Mouse (Mus musculus): ENCODE data around the gene Avpr2. TPM values are rescaled to one million over a fixed set of nuclear protein-coding genes. Genes with fewer than 3 reads are reported as not detected.
A peak's percentile ranks its signal among the peaks of the same experiment; 100 is the strongest.

Avpr2 gene
- polyA plus RNA-seq, 1 experiment from 2014 or later, result 0.27 TPM

DNA sequence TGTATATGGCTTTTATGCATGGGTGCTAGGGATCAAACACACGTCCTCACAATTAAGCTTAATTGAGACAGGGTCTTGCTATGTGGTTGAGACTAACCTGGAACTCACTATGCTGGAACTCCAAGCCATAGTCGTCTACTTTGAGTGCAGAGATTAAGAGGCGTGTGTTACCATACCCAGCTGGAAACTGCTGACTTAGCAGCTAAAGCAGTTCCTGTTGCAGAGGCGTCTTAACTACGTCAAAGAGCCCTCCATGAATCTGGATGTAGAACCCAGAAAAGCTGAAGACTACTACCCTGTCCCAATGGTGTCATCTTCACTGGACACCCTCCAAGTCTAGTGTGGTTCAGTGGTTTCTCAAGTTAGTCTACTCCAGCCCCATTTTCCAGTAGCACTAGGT, 26.7 kb downstream of the Avpr2 start:
- WGBS, result 82% methylated on average over 5 of the region's 5 CpGs
- H3K27me3 ChIP-seq, result no peaks in the 10 kb centered on the region
- H3K36me3 ChIP-seq, result peaks cover 19% of the 10 kb centered on the region; the same call in 1 of the 2 replicates
- no peak overlapping the region for H3K4me3 ChIP-seq (replicated peaks)
- no peak overlapping the region for H3K27ac ChIP-seq
- H3K4me2 ChIP-seq (replicated peaks), result no peak overlapping the region
- peaks cover 17% of the 10 kb centered on the region for H3K4me1 ChIP-seq (replicated peaks)
- H3K9me3 ChIP-seq, result no peaks in the 10 kb centered on the region
- no peak overlapping the region for H3K9ac ChIP-seq (replicated peaks)
- ATAC-seq, result no peak

DNA sequence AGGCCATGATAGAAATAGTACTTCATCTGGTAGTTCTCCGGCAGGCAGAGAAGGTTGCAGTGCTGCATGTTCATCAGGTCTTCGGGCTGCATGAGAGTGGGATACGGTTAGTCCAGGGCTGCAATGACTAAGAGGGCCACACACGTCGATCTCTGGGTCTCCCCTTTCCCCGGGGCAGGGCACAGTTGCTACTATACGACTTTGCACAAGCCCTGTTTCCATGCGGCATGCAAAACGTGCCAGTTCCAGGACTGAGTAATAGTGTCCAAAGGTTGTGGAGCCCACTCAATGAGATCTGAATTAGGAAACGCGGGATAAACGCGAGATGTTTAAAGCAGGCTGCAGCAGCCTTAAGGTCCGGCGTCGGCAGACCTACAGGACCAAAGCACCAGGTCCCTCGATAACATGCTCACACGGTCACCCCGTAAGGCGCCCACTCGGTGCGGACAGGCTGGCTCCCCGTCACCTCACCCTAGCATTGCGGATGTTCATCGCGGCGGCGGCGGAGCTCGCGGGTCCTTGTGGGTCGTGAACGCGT, 29.5 kb downstream of the Avpr2 start:
- no peaks in the 10 kb centered on the region for H3K9me3 ChIP-seq
- peak overlapping the region; percentile 76 for H3K9ac ChIP-seq (replicated peaks)
- H3K36me3 ChIP-seq, result peaks cover 19% of the 10 kb centered on the region; the same call in 1 of the 2 replicates
- H3K27ac ChIP-seq, result peak overlapping the region; percentile 79
- WGBS, result 25% methylated on average over 34 of the region's 34 CpGs
- no peaks in the 10 kb centered on the region for H3K27me3 ChIP-seq
- peaks cover 10% of the 10 kb centered on the region for H3K4me1 ChIP-seq (replicated peaks)
- peak overlapping the region; percentile 58 for H3K4me3 ChIP-seq (replicated peaks)
- H3K4me2 ChIP-seq (replicated peaks), result peak overlapping the region; percentile 70
- peak; percentile 51 for ATAC-seq

DNA sequence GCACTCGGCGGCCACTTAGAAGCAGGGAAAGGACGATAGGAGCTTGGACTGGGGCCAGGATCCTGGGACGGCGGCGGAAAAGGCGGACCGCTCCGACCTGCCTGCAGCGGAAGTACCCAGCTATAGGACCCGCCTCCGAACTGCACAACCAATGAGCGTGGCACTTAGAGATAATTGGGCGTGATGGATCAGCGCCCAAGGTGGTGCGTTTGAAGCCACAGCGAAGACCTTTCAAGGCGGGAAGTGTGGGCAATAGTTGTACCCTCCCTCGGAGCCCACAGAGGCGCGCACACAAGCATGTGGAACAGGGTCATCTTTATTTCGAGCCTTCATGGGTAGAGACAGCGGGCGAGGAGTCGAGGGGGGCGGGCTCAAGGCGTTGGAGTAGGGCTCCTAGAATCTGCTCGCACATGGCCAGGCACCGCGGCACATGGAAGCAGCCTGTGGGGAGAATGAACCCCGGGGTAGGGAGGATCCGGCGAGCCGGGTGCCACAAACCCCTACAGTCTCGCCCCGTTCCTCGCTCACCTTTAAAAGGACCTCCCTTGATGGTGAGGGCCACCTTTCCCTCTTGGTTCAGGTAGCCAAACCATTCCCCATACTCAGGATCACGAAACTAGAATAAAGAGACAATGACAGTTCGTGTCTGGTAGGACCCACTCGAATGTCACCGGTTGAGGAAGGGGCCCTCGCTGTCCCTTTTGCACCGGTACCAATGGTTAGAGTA, 30.1 kb downstream of the Avpr2 start, which contains the start of the genes Arhgap4 and Naa10:
TSS of gene Arhgap4 (minus strand) at position 48 of the 727 bp plus-strand sequence.
TSS of gene Naa10 (minus strand) at position 122 of the 727 bp plus-strand sequence.
- H3K4me1 ChIP-seq (replicated peaks), result peaks cover 10% of the 10 kb centered on the region
- peak; percentile 99 for ATAC-seq
- H3K4me3 ChIP-seq (replicated peaks), result peak within 1 kb of the TSS; percentile 58
- peak within 1 kb of the TSS; percentile 70 for H3K4me2 ChIP-seq (replicated peaks)
- peaks cover 19% of the 10 kb centered on the region; the same call in 1 of the 2 replicates for H3K36me3 ChIP-seq
- 23% methylated on average over 43 of the region's 43 CpGs for WGBS
- no peaks in the 10 kb centered on the region for H3K27me3 ChIP-seq
- peak within 1 kb of the TSS; percentile 79 for H3K27ac ChIP-seq
- H3K9me3 ChIP-seq, result no peaks in the 10 kb centered on the region
- peak within 1 kb of the TSS; percentile 76 for H3K9ac ChIP-seq (replicated peaks)

DNA sequence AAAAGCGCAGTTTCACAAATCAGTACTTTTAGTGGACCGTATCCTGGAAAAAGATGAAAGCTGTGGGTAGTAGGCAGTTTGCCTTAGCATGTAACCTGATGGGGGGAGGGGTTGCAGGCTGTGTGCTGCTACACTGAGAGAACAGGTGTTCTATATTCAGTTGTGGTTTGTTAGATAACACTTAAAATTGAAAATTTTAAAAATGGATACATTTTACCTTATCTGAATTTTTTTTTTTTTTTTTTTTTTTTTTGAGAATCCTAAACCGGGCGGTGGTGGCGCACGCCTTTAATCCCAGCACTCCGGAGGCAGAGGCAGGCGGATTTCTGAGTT, 30.6 kb downstream of the Avpr2 start:
- Histone ChIP-seq H3K9ac (replicated peaks) (peak overlapping the region; percentile 64), H3K4me2 (replicated peaks) (peak overlapping the region; percentile 65), H3K27ac (peak overlapping the region; percentile 74; the same call in 1 of the 2 replicates), H3K4me1 (replicated peaks) (peaks cover 10% of the 10 kb centered on the region), H3K27me3 (no peaks in the 10 kb centered on the region), H3K4me3 (replicated peaks) (peak overlapping the region; percentile 58), H3K9me3 (no peaks in the 10 kb centered on the region), H3K36me3 (peaks cover 15% of the 10 kb centered on the region; the same call in 1 of the 2 replicates)
- ATAC-seq, result no peak
- WGBS, result 82% methylated on average over 8 of the region's 8 CpGs

DNA sequence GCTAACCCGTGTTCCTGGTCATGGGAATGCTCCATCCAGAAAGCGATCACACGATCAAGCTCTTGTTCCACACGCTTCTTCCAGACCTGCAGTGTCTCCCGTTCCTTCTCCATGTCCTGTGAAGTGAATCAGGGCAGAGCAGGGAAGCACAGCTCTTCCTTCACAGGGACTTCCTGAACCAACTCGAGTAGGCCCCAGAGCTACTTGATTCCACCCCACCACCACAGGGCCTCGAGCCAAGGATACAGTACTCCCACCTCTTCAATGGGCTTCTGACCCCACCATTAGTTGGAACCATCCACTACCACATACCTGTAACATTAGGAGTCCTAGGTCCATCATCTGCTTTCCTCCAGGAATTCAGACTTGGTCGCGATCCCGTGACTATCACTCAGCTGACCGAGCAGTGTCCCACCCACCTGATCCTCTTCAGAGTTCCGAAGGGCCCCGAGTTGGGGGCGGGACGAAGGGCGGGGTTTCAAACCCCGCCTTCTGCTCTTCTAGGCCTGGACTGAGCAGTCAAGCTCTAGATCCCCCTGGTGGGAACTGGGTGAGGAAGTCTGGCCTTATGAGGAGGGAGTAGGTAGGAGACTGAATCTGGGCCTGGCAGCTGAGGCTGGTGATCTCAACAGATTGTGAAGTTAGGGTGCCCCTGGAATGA, 38.6 kb downstream of the Avpr2 start, which contains the start of gene Renbp:
TSS of gene Renbp (minus strand) at position 449 of the 661 bp plus-strand sequence.
- H3K9ac ChIP-seq (replicated peaks), result no peak within 1 kb of the TSS
- 0 out of 2 replicates have a peak within 1 kb of the TSS, but pooled peaks have one; percentile 2 for H3K4me2 ChIP-seq (replicated peaks)
- no peaks in the 10 kb centered on the region for H3K27me3 ChIP-seq
- no peaks in the 10 kb centered on the region for H3K9me3 ChIP-seq
- H3K4me3 ChIP-seq (replicated peaks), result no peak within 1 kb of the TSS
- no peaks in the 10 kb centered on the region for H3K36me3 ChIP-seq
- 49% methylated on average over 17 of the region's 17 CpGs for whole genome bisulfite sequencing
- no peaks in the 10 kb centered on the region for H3K4me1 ChIP-seq (replicated peaks)
- no peak within 1 kb of the TSS for H3K27ac ChIP-seq
- peak; percentile 62 for ATAC-seq

DNA sequence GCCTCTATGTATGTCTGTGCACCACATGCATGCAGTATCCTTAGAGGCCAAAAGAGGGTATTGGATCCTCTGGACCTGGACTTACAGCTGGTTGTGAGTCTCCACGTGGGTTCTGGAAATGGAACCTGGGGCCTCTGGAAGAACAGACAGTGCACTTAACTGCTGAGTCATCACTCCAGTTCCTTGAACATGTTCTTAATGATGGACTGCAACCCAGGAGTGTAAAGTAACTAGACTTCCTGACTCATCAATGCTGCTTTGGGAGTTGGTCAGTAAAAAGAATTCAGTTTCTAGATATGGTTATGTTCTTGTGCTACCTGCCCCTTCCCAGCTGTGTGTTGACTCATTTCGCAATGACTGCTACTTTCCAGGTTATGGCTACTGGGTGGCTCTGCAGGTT, 40.0 kb downstream of the Avpr2 start:
- no peaks in the 10 kb centered on the region for H3K36me3 ChIP-seq
- H3K9me3 ChIP-seq, result no peaks in the 10 kb centered on the region
- 85% methylated on average over 2 of the region's 2 CpGs for WGBS
- H3K4me1 ChIP-seq (replicated peaks), result no peaks in the 10 kb centered on the region
- no peak overlapping the region for H3K27ac ChIP-seq
- H3K27me3 ChIP-seq, result no peaks in the 10 kb centered on the region
- ATAC-seq, result no peak
- no peak overlapping the region for H3K4me3 ChIP-seq (replicated peaks)
- no peak overlapping the region for H3K9ac ChIP-seq (replicated peaks)
- H3K4me2 ChIP-seq (replicated peaks), result no peak overlapping the region

DNA sequence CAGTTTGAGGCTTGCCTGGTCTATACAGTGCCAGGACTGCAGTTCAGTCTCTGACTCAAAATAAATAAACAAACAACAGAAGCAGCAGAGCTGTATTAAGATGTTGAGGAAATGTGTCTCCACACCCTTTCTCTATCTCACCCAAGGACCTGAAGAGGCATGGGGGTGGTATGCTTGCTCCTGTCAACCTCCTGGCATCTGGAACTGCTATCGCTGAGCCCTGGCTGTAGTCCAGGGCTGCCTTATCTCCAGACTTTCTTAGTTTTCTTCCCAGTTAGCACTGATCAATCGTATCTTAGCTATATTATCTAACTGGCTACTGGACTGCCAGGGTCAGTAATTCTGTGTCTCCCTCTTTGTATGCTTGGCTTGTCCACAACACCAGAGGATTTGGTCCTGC, 50.0 kb downstream of the Avpr2 start:
- Histone ChIP-seq H3K36me3 (peaks cover 52% of the 10 kb centered on the region), H3K4me3 (replicated peaks) (no peak overlapping the region), H3K4me1 (replicated peaks) (no peaks in the 10 kb centered on the region), H3K27me3 (no peaks in the 10 kb centered on the region), H3K27ac (no peak overlapping the region), H3K4me2 (replicated peaks) (no peak overlapping the region), H3K9me3 (no peaks in the 10 kb centered on the region), H3K9ac (replicated peaks) (no peak overlapping the region)
- ATAC-seq, result no peak
- WGBS, result 93% methylated on average over 2 of the region's 2 CpGs

DNA sequence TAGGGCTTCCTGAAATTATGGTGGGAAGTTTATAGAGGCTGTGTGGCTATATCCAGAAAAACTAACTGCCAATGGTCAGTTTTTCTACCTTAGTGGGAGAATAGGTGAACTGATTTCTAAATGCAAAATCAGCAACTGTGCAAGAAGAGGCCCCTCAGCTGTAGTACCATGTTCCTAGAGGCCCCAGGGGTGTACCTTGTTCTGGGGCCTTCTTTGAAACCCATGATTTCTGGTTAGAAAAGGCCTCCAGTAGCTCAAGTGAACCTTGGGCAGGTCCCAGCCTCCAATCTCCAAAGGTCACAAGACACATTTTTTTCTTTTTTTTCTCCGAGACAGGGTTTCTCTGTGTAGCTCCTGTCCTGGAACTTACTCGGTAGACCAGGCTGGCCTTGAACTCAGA, 50.4 kb downstream of the Avpr2 start:
- Histone ChIP-seq H3K27ac (no peak overlapping the region), H3K9ac (replicated peaks) (no peak overlapping the region), H3K4me2 (replicated peaks) (no peak overlapping the region), H3K4me3 (replicated peaks) (no peak overlapping the region), H3K9me3 (no peaks in the 10 kb centered on the region), H3K36me3 (peaks cover 56% of the 10 kb centered on the region), H3K4me1 (replicated peaks) (no peaks in the 10 kb centered on the region), H3K27me3 (no peaks in the 10 kb centered on the region)
- no peak for ATAC-seq
- WGBS, result 84% methylated on average over 2 of the region's 2 CpGs

Other genes with a start within 250 kb of the Avpr2 start
- 91.5 and 99.5 TPM in 2 replicates for gene Pnck, start 232.0 kb upstream of the Avpr2 start, polyA plus RNA-seq (2015; fragmentation: Nextera tagmentation; extraction: Ambion mirVana)
- gene Slc6a8, start 219.0 kb upstream of the Avpr2 start, polyA plus RNA-seq (2015; fragmentation: Nextera tagmentation; extraction: Ambion mirVana), result 6.3 and 6.4 TPM in 2 replicates
- 116 and 118 TPM in 2 replicates for gene Bcap31, start 175.9 kb upstream of the Avpr2 start, polyA plus RNA-seq (2015; fragmentation: Nextera tagmentation; extraction: Ambion mirVana)
- gene Abcd1, start 175.5 kb upstream of the Avpr2 start, polyA plus RNA-seq (2015; fragmentation: Nextera tagmentation; extraction: Ambion mirVana), result 9.6 and 11.8 TPM in 2 replicates
- 0.07 and 0.08 TPM in 2 replicates for gene Plxnb3, start 135.0 kb upstream of the Avpr2 start, polyA plus RNA-seq (2015; fragmentation: Nextera tagmentation; extraction: Ambion mirVana)
- gene Srpk3, start 117.7 kb upstream of the Avpr2 start, polyA plus RNA-seq (2015; fragmentation: Nextera tagmentation; extraction: Ambion mirVana), result 1.3 and 1.4 TPM in 2 replicates
- 225 and 228 TPM in 2 replicates for gene Idh3g, start 105.2 kb upstream of the Avpr2 start, polyA plus RNA-seq (2015; fragmentation: Nextera tagmentation; extraction: Ambion mirVana)
- gene Ssr4, start 105.1 kb upstream of the Avpr2 start, polyA plus RNA-seq (2015; fragmentation: Nextera tagmentation; extraction: Ambion mirVana), result 133 and 139 TPM in 2 replicates
- gene Pdzd4, start 67.1 kb upstream of the Avpr2 start, polyA plus RNA-seq (2015; fragmentation: Nextera tagmentation; extraction: Ambion mirVana), result 4.3 and 4.7 TPM in 2 replicates
- gene L1cam, start 4.0 kb downstream of the Avpr2 start, polyA plus RNA-seq (2015; fragmentation: Nextera tagmentation; extraction: Ambion mirVana), result 73.8 and 80.8 TPM in 2 replicates
- gene Arhgap4, start 29.8 kb downstream of the Avpr2 start, polyA plus RNA-seq (2015; fragmentation: Nextera tagmentation; extraction: Ambion mirVana), result 2.8 and 2.9 TPM in 2 replicates
- 107 and 108 TPM in 2 replicates for gene Naa10, start 29.8 kb downstream of the Avpr2 start, polyA plus RNA-seq (2015; fragmentation: Nextera tagmentation; extraction: Ambion mirVana)
- gene Renbp, start 38.7 kb downstream of the Avpr2 start, polyA plus RNA-seq (2015; fragmentation: Nextera tagmentation; extraction: Ambion mirVana), result 10.5 and 12.3 TPM in 2 replicates
- gene Hcfc1, start 74.3 kb downstream of the Avpr2 start, polyA plus RNA-seq (2015; fragmentation: Nextera tagmentation; extraction: Ambion mirVana), result 61.9 and 63.0 TPM in 2 replicates
- gene Irak1, start 131.8 kb downstream of the Avpr2 start, polyA plus RNA-seq (2015; fragmentation: Nextera tagmentation; extraction: Ambion mirVana), result 37.4 and 44.3 TPM in 2 replicates
- not detected in 2 replicates for gene Opn1mw, start 235.4 kb downstream of the Avpr2 start, polyA plus RNA-seq (2015; fragmentation: Nextera tagmentation; extraction: Ambion mirVana)
- gene Mecp2, start 243.3 kb downstream of the Avpr2 start, polyA plus RNA-seq (2015; fragmentation: Nextera tagmentation; extraction: Ambion mirVana), result 17.0 and 18.9 TPM in 2 replicates